Mouse (Mus musculus) embryo, embryonic 10 days (tissue): ENCODE results near the gene Gm20379.

Experiments used
- DNase-seq: peaks from one replicate; pipeline ENCODE4 v3.0.0-alpha.2; 2015; ENCODE audit warnings: low spot score

Gm20379 gene

GRCm38 (mm10) chr13:92336857-92337256, 31.1 kb downstream of the Gm20379 start:
- no peak for DNase-seq

GRCm38 (mm10) chr13:92337773-92338462, 32.1 kb downstream of the Gm20379 start:
- no peak for DNase-seq

- DNase-seq: no peak
Observed at GRCm38 (mm10) chr13:92339787-92340186, 34.0 kb downstream of the Gm20379 start.

- DNase-seq: no peak
Observed at GRCm38 (mm10) chr13:92344033-92344432, 38.3 kb downstream of the Gm20379 start.

- DNase-seq: no peak
Observed at GRCm38 (mm10) chr13:92346338-92346737, 40.6 kb downstream of the Gm20379 start.

- DNase-seq: no peak
Observed at GRCm38 (mm10) chr13:92351100-92351499, 45.3 kb downstream of the Gm20379 start.

GRCm38 (mm10) chr13:92353956-92354355, 48.2 kb downstream of the Gm20379 start:
- no peak for DNase-seq

- peak; percentile 97 for DNase-seq
Observed at GRCm38 (mm10) chr13:92354456-92355271, 48.9 kb downstream of the Gm20379 start, which contains the start of the genes Dhfr and Msh3. TSS of gene Dhfr (plus strand) at chr13:92354726. TSS of gene Msh3 (minus strand) at chr13:92355003.

- no peak for DNase-seq
Observed at GRCm38 (mm10) chr13:92355272-92355643, 49.5 kb downstream of the Gm20379 start.

- no peak for DNase-seq
Observed at GRCm38 (mm10) chr13:92356376-92356775, 50.6 kb downstream of the Gm20379 start.
